Mouse (Mus musculus) gastrocnemius, adult 2 months (tissue): Measurements from ENCODE around the gene Cabp2. TPM values are rescaled to one million over a fixed set of nuclear protein-coding genes. Genes with fewer than 3 reads are reported as not detected.
"Not testable (repeated sequence)": the region's sequence is repeated elsewhere in the genome, so short reads cannot be mapped to it uniquely, and the experiment has no call there.

Experiments used
- DNase-seq: peaks from one replicate; pipeline ENCODE4 v3.0.0; 2022
- H3K27ac ChIP-seq: fragments of 200-600 bp; 2 replicates; pipeline ENCODE4 v1.8.1; 2022; ENCODE audit warnings: mild to moderate bottlenecking
- H3K4me3 ChIP-seq: fragments of 200-600 bp; 2 replicates; pipeline ENCODE4 v1.8.1; 2022; ENCODE audit warnings: mild to moderate bottlenecking, moderate library complexity
- CTCF ChIP-seq: fragments of 200-600 bp; IDR thresholded peaks from 2 replicates; pipeline ENCODE4 v1.8.1; 2022; ENCODE audit warnings: antibody characterized with exemption, mild to moderate bottlenecking, moderate library complexity
- intact Hi-C: fragments of 180-260 bp; cut with DNase I; formaldehyde crosslinking; loops from one replicate; pipeline ENCODE4 v1.15.1; 2025
- long read RNA-seq, 2 experiments: library from polyadenylated mRNA; stranded (forward); transcript quantifications; one replicate each; pipeline ENCODE4 v2.0.0; 2021
- total RNA-seq, 2 experiments: library from RNA; stranded (reverse); gene quantifications; 2 replicates each; pipeline ENCODE4 v1.2.3; 2021

The Cabp2 gene
- total RNA-seq: not detected
- long read RNA-seq, experiment 1: 0 reads
- long read RNA-seq, experiment 2: 0 reads

- no peak for TF ChIP-seq CTCF
- Histone ChIP-seq H3K4me3 (no peak within 1 kb of the TSS), H3K27ac (no peak within 1 kb of the TSS)
- no peak for DNase-seq
- intact Hi-C loops: no loop called here
Measured at GRCm38 (mm10) chr19:4081394-4081793, at the start of gene Cabp2. TSS of gene Cabp2 (plus strand) at chr19:4081578.

GRCm38 (mm10) chr19:4032668-4033067 lies 48.7 kb upstream of the Cabp2 start:
- DNase-seq: no peak
- Histone ChIP-seq H3K4me3 (no peak overlapping the region), H3K27ac (no peak overlapping the region)
- intact Hi-C loops: no loop called here
- TF ChIP-seq CTCF: no peak

- no peak overlapping the region for H3K4me3 ChIP-seq
- DNase-seq: no peak
- H3K27ac ChIP-seq: no peak overlapping the region
- intact Hi-C loops: no loop called here
- no peak for TF ChIP-seq CTCF
Measured at GRCm38 (mm10) chr19:4033298-4033697, 48.1 kb upstream of the Cabp2 start.

- no peak for TF ChIP-seq CTCF
- no peak for DNase-seq
- Histone ChIP-seq H3K4me3 (no peak overlapping the region), H3K27ac (no peak overlapping the region)
- intact Hi-C loops: no loop called here
Measured at GRCm38 (mm10) chr19:4033742-4034141, 47.6 kb upstream of the Cabp2 start.

GRCm38 (mm10) chr19:4036327-4037045 lies 44.9 kb upstream of the Cabp2 start:
- Histone ChIP-seq H3K4me3 (peak overlapping the region; percentile 28), H3K27ac (no peak overlapping the region)
- DNase-seq: no peak
- TF ChIP-seq CTCF: no peak
- intact Hi-C loops: no loop called here

- H3K4me3 ChIP-seq: peak overlapping the region; percentile 84
- H3K27ac ChIP-seq: peak overlapping the region; percentile 94
- intact Hi-C loops, DNase-seq: not testable (repeated sequence)
Measured at GRCm38 (mm10) chr19:4037154-4037787, 44.1 kb upstream of the Cabp2 start.

- peak; percentile 95 for DNase-seq
- TF ChIP-seq CTCF: peak; percentile 36; the same call in 1 of the 2 replicates
- peak within 1 kb of the TSS; percentile 94 for H3K27ac ChIP-seq
- intact Hi-C loops: no loop called here
- H3K4me3 ChIP-seq: peak within 1 kb of the TSS; percentile 84
Measured at GRCm38 (mm10) chr19:4037788-4038232, 43.6 kb upstream of the Cabp2 start, which contains the start of gene Gstp1. TSS of gene Gstp1 (minus strand) at chr19:4037985.

GRCm38 (mm10) chr19:4040941-4041340 lies 40.4 kb upstream of the Cabp2 start:
- DNase-seq, intact Hi-C loops, H3K27ac ChIP-seq, H3K4me3 ChIP-seq: not testable (repeated sequence)

GRCm38 (mm10) chr19:4041500-4041899 lies 39.9 kb upstream of the Cabp2 start:
- intact Hi-C loops, DNase-seq: not testable (repeated sequence)
- Histone ChIP-seq H3K4me3 (peak overlapping the region; percentile 69), H3K27ac (peak overlapping the region; percentile 86)

GRCm38 (mm10) chr19:4042124-4042523 lies 39.3 kb upstream of the Cabp2 start:
- Histone ChIP-seq H3K4me3 (peak overlapping the region; percentile 69), H3K27ac (peak overlapping the region; percentile 86)
- TF ChIP-seq CTCF: no peak
- DNase-seq: peak; percentile 87
- intact Hi-C loops: no loop called here

- intact Hi-C loops, H3K4me3 ChIP-seq, H3K27ac ChIP-seq, DNase-seq: not testable (repeated sequence)
Measured at GRCm38 (mm10) chr19:4044109-4044508, 37.3 kb upstream of the Cabp2 start.

- peak; percentile 85 for DNase-seq
- intact Hi-C loops: no loop called here
- Histone ChIP-seq H3K27ac (peak within 1 kb of the TSS; percentile 89), H3K4me3 (peak within 1 kb of the TSS; percentile 61)
- TF ChIP-seq CTCF: peak; percentile 62
Measured at GRCm38 (mm10) chr19:4045966-4046865, 35.2 kb upstream of the Cabp2 start, which contains the start of gene Gstp2. TSS of gene Gstp2 (minus strand) at chr19:4046023.
